Mouse (Mus musculus) layer of hippocampus, adult 6 months (tissue): ENCODE results near the gene Sun3. TPM values are rescaled to one million over a fixed set of nuclear protein-coding genes. Genes with fewer than 3 reads are reported as not detected.

Experiments
- long read RNA-seq, 2 experiments: library from polyadenylated mRNA; unstranded; transcript quantifications; one replicate each; pipeline ENCODE4 v2.0.0; 2019 to 2020
- polyA plus RNA-seq: library from polyadenylated mRNA; unstranded; fragments of <200 nt; fragmentation: Nextera tagmentation; gene quantifications from 2 replicates; pipeline ENCODE4 v1.2.3, GENCODE M21; 2021

Sun3 gene
- 0.36 and 0.38 TPM in 2 replicates for polyA plus RNA-seq
- long read RNA-seq, experiment 1, result 0 reads
- long read RNA-seq, experiment 2, partial matches to known transcripts, result 0 of 1 reads
- long read RNA-seq, experiment 2, other reads (novel, unspliced or antisense), result 1 of 1 reads

GRCm38 (mm10) chr11:9048703-9049060 lies at the start of gene Sun3:
Gene Sun3, minus strand, starts transcription at chr11:9048991.

GRCm38 (mm10) chr11:9048011-9048702 lies 634 bp downstream of the Sun3 start, which contains the start of gene Gm11992:
Gene Gm11992, plus strand, starts transcription at chr11:9048594.

GRCm38 (mm10) chr11:9010853-9011339 lies 37.9 kb downstream of the Sun3 start, which contains the start of gene Hus1:
Gene Hus1, minus strand, starts transcription at chr11:9011191.

GRCm38 (mm10) chr11:8973166-8973565 lies 75.6 kb downstream of the Sun3 start, which contains the start of gene Pkd1l1:
Gene Pkd1l1, minus strand, starts transcription at chr11:8973266.

Other genes starting within 250 kb of the Sun3 start
- gene Pkd1l1, start 75.7 kb downstream of the Sun3 start, polyA plus RNA-seq, result 0.16 TPM in 1 of 2 replicates, not detected in the other
- gene Hus1, start 37.8 kb downstream of the Sun3 start, polyA plus RNA-seq, result 6.2 and 6.3 TPM in 2 replicates
- gene Gm11992, start 397 bp downstream of the Sun3 start, polyA plus RNA-seq, result 2.8 and 5.2 TPM in 2 replicates
- 5.8 and 9.2 TPM in 2 replicates for gene Upp1, start 69.1 kb upstream of the Sun3 start, polyA plus RNA-seq
- 0.01 TPM in 2 replicates for gene Abca13, start 143.0 kb upstream of the Sun3 start, polyA plus RNA-seq